Mouse (Mus musculus): ENCODE measurements at regions not wholly inside any gene's neighbourhood (a gene's known extent, or its start where the extent isn't known, plus 50 kb on each side); places are given as distances from the start of the nearest gene placed in this dataset.

GRCm38 (mm10) chr8:116238670-116239069, 266.1 kb upstream of the Dynlrb2 start:
- ATAC-seq (ENCODE audit: low read depth), result no peak

GRCm38 (mm10) chr8:116237561-116238100, 267.1 kb upstream of the Dynlrb2 start:
- no peaks in the 10 kb centered on the region for H3K9me3 ChIP-seq (replicated peaks; ENCODE audit: control insufficient read depth, low read length)
- H3K4me2 ChIP-seq (ENCODE audit: low read depth, low read length), result no peak overlapping the region
- 51% methylated on average over 3 of the region's 3 CpGs for WGBS (ENCODE audit: insufficient replicate concordance)
- no peak for ATAC-seq (ENCODE audit: low read depth)
- no peaks in the 10 kb centered on the region for H3K36me3 ChIP-seq (ENCODE audit: control insufficient read depth, insufficient read depth)
- no peak overlapping the region for H3K27ac ChIP-seq (ENCODE audit: low read length)
- H3K4me1 ChIP-seq (ENCODE audit: control insufficient read depth, low read depth, low read length), result no peaks in the 10 kb centered on the region
- H3K4me3 ChIP-seq (ENCODE audit: low read depth, low read length), result no peak overlapping the region
- H3K9ac ChIP-seq (ENCODE audit: low read depth, low read length), result no peak overlapping the region
- no peaks in the 10 kb centered on the region for H3K27me3 ChIP-seq (ENCODE audit: control insufficient read depth, insufficient read depth, low read depth, low read length)

More at GRCm38 (mm10) chr8:116238670-116239069, 266.1 kb upstream of the Dynlrb2 start:
- WGBS (ENCODE audit: insufficient replicate concordance), result 65% methylated on average over 1 of the region's 1 CpGs
- H3K9me3 ChIP-seq (replicated peaks; ENCODE audit: control insufficient read depth, low read length), result no peaks in the 10 kb centered on the region
- H3K27me3 ChIP-seq (ENCODE audit: control insufficient read depth, insufficient read depth, low read depth, low read length), result no peaks in the 10 kb centered on the region
- H3K4me2 ChIP-seq (ENCODE audit: low read depth, low read length), result no peak overlapping the region
- no peaks in the 10 kb centered on the region for H3K4me1 ChIP-seq (ENCODE audit: control insufficient read depth, low read depth, low read length)
- no peaks in the 10 kb centered on the region for H3K36me3 ChIP-seq (ENCODE audit: control insufficient read depth, insufficient read depth)
- H3K9ac ChIP-seq (ENCODE audit: low read depth, low read length), result no peak overlapping the region
- no peak overlapping the region for H3K4me3 ChIP-seq (ENCODE audit: low read depth, low read length)
- H3K27ac ChIP-seq (ENCODE audit: low read length), result no peak overlapping the region

GRCm38 (mm10) chr8:116229654-116230136, 275.1 kb upstream of the Dynlrb2 start:
- no peaks in the 10 kb centered on the region for H3K9me3 ChIP-seq (replicated peaks; ENCODE audit: control insufficient read depth, low read length)
- H3K4me3 ChIP-seq (ENCODE audit: low read depth, low read length), result no peak overlapping the region
- H3K4me1 ChIP-seq (ENCODE audit: control insufficient read depth, low read depth, low read length), result no peaks in the 10 kb centered on the region
- no peak overlapping the region for H3K9ac ChIP-seq (ENCODE audit: low read depth, low read length)
- H3K27ac ChIP-seq (ENCODE audit: low read length), result no peak overlapping the region
- 49% methylated on average over 5 of the region's 5 CpGs for WGBS (ENCODE audit: insufficient replicate concordance)
- no peaks in the 10 kb centered on the region for H3K36me3 ChIP-seq (ENCODE audit: control insufficient read depth, insufficient read depth)
- H3K4me2 ChIP-seq (ENCODE audit: low read depth, low read length), result no peak overlapping the region
- ATAC-seq (ENCODE audit: low read depth), result no peak
- H3K27me3 ChIP-seq (ENCODE audit: control insufficient read depth, insufficient read depth, low read depth, low read length), result no peaks in the 10 kb centered on the region

GRCm38 (mm10) chr8:116227003-116227402, 277.8 kb upstream of the Dynlrb2 start:
- Histone ChIP-seq H3K4me3 (ENCODE audit: low read depth, low read length) (no peak overlapping the region), H3K36me3 (ENCODE audit: control insufficient read depth, insufficient read depth) (no peaks in the 10 kb centered on the region), H3K27me3 (ENCODE audit: control insufficient read depth, insufficient read depth, low read depth, low read length) (no peaks in the 10 kb centered on the region), H3K27ac (ENCODE audit: low read length) (no peak overlapping the region), H3K9ac (ENCODE audit: low read depth, low read length) (no peak overlapping the region), H3K9me3 (replicated peaks; ENCODE audit: control insufficient read depth, low read length) (no peaks in the 10 kb centered on the region), H3K4me2 (ENCODE audit: low read depth, low read length) (no peak overlapping the region), H3K4me1 (ENCODE audit: control insufficient read depth, low read depth, low read length) (no peaks in the 10 kb centered on the region)
- 74% methylated on average over 11 of the region's 11 CpGs for WGBS (ENCODE audit: insufficient replicate concordance)
- ATAC-seq (ENCODE audit: low read depth), result no peak

- 81% methylated on average over 2 of the region's 2 CpGs for WGBS (ENCODE audit: insufficient replicate concordance)
Measured at GRCm38 (mm10) chr8:116223235-116223634, 281.5 kb upstream of the Dynlrb2 start.

GRCm38 (mm10) chr8:116215909-116216308, 288.9 kb upstream of the Dynlrb2 start:
- H3K9me3 ChIP-seq (replicated peaks; ENCODE audit: control insufficient read depth, low read length), result no peaks in the 10 kb centered on the region
- WGBS (ENCODE audit: insufficient replicate concordance), result 55% methylated on average over 5 of the region's 5 CpGs
- no peak overlapping the region for H3K9ac ChIP-seq (ENCODE audit: low read depth, low read length)
- no peak overlapping the region for H3K27ac ChIP-seq (ENCODE audit: low read length)
- no peaks in the 10 kb centered on the region for H3K36me3 ChIP-seq (ENCODE audit: control insufficient read depth, insufficient read depth)
- no peak for ATAC-seq (ENCODE audit: low read depth)
- H3K27me3 ChIP-seq (ENCODE audit: control insufficient read depth, insufficient read depth, low read depth, low read length), result no peaks in the 10 kb centered on the region
- H3K4me3 ChIP-seq (ENCODE audit: low read depth, low read length), result no peak overlapping the region
- H3K4me2 ChIP-seq (ENCODE audit: low read depth, low read length), result no peak overlapping the region
- no peaks in the 10 kb centered on the region for H3K4me1 ChIP-seq (ENCODE audit: control insufficient read depth, low read depth, low read length)

More at GRCm38 (mm10) chr8:116223235-116223634, 281.5 kb upstream of the Dynlrb2 start:
- no peaks in the 10 kb centered on the region for H3K9me3 ChIP-seq (replicated peaks; ENCODE audit: control insufficient read depth, low read length)
- no peaks in the 10 kb centered on the region for H3K4me1 ChIP-seq (ENCODE audit: control insufficient read depth, low read depth, low read length)
- H3K4me2 ChIP-seq (ENCODE audit: low read depth, low read length), result no peak overlapping the region
- no peak overlapping the region for H3K4me3 ChIP-seq (ENCODE audit: low read depth, low read length)
- no peak for ATAC-seq (ENCODE audit: low read depth)
- H3K36me3 ChIP-seq (ENCODE audit: control insufficient read depth, insufficient read depth), result no peaks in the 10 kb centered on the region
- H3K27me3 ChIP-seq (ENCODE audit: control insufficient read depth, insufficient read depth, low read depth, low read length), result no peaks in the 10 kb centered on the region
- H3K9ac ChIP-seq (ENCODE audit: low read depth, low read length), result no peak overlapping the region
- H3K27ac ChIP-seq (ENCODE audit: low read length), result no peak overlapping the region

GRCm38 (mm10) chr8:116215286-116215860, 289.4 kb upstream of the Dynlrb2 start:
- no peak overlapping the region for H3K27ac ChIP-seq (ENCODE audit: low read length)
- no peak overlapping the region for H3K4me3 ChIP-seq (ENCODE audit: low read depth, low read length)
- 42% methylated on average over 5 of the region's 5 CpGs for WGBS (ENCODE audit: insufficient replicate concordance)
- H3K27me3 ChIP-seq (ENCODE audit: control insufficient read depth, insufficient read depth, low read depth, low read length), result no peaks in the 10 kb centered on the region
- H3K4me1 ChIP-seq (ENCODE audit: control insufficient read depth, low read depth, low read length), result no peaks in the 10 kb centered on the region
- ATAC-seq (ENCODE audit: low read depth), result no peak
- H3K9me3 ChIP-seq (replicated peaks; ENCODE audit: control insufficient read depth, low read length), result no peaks in the 10 kb centered on the region
- H3K4me2 ChIP-seq (ENCODE audit: low read depth, low read length), result no peak overlapping the region
- no peak overlapping the region for H3K9ac ChIP-seq (ENCODE audit: low read depth, low read length)
- H3K36me3 ChIP-seq (ENCODE audit: control insufficient read depth, insufficient read depth), result no peaks in the 10 kb centered on the region

GRCm38 (mm10) chr8:116203631-116204030, 301.1 kb upstream of the Dynlrb2 start:
- no peaks in the 10 kb centered on the region for H3K27me3 ChIP-seq (ENCODE audit: control insufficient read depth, insufficient read depth, low read depth, low read length)
- 41% methylated on average over 2 of the region's 2 CpGs for WGBS (ENCODE audit: insufficient replicate concordance)
- no peaks in the 10 kb centered on the region for H3K9me3 ChIP-seq (replicated peaks; ENCODE audit: control insufficient read depth, low read length)
- no peaks in the 10 kb centered on the region for H3K4me1 ChIP-seq (ENCODE audit: control insufficient read depth, low read depth, low read length)
- no peak overlapping the region for H3K4me2 ChIP-seq (ENCODE audit: low read depth, low read length)
- ATAC-seq (ENCODE audit: low read depth), result no peak
- H3K36me3 ChIP-seq (ENCODE audit: control insufficient read depth, insufficient read depth), result no peaks in the 10 kb centered on the region
- no peak overlapping the region for H3K4me3 ChIP-seq (ENCODE audit: low read depth, low read length)
- H3K9ac ChIP-seq (ENCODE audit: low read depth, low read length), result no peak overlapping the region
- no peak overlapping the region for H3K27ac ChIP-seq (ENCODE audit: low read length)

GRCm38 (mm10) chr8:116200459-116200999, 304.2 kb upstream of the Dynlrb2 start:
- WGBS (ENCODE audit: insufficient replicate concordance), result 74% methylated on average over 11 of the region's 11 CpGs
- no peaks in the 10 kb centered on the region for H3K4me1 ChIP-seq (ENCODE audit: control insufficient read depth, low read depth, low read length)
- no peaks in the 10 kb centered on the region; the same call in 1 of the 2 replicates for H3K9me3 ChIP-seq (replicated peaks; ENCODE audit: control insufficient read depth, low read length)

More at GRCm38 (mm10) chr8:116200459-116200999, 304.2 kb upstream of the Dynlrb2 start:
- no peak overlapping the region for H3K4me3 ChIP-seq (ENCODE audit: low read depth, low read length)
- no peaks in the 10 kb centered on the region for H3K36me3 ChIP-seq (ENCODE audit: control insufficient read depth, insufficient read depth)
- H3K27me3 ChIP-seq (ENCODE audit: control insufficient read depth, insufficient read depth, low read depth, low read length), result no peaks in the 10 kb centered on the region
- H3K27ac ChIP-seq (ENCODE audit: low read length), result no peak overlapping the region
- H3K4me2 ChIP-seq (ENCODE audit: low read depth, low read length), result no peak overlapping the region
- no peak overlapping the region for H3K9ac ChIP-seq (ENCODE audit: low read depth, low read length)
- no peak for ATAC-seq (ENCODE audit: low read depth)

Measured in liver, embryonic 16.5 days (tissue).